Mouse (Mus musculus): ENCODE measurements around the gene Ankmy1. TPM values are rescaled to one million over a fixed set of nuclear protein-coding genes. Genes with fewer than 3 reads are reported as not detected.

The Ankmy1 gene
- polyA plus RNA-seq, 1 experiment from 2014 or later: 1.1 TPM

DNA sequence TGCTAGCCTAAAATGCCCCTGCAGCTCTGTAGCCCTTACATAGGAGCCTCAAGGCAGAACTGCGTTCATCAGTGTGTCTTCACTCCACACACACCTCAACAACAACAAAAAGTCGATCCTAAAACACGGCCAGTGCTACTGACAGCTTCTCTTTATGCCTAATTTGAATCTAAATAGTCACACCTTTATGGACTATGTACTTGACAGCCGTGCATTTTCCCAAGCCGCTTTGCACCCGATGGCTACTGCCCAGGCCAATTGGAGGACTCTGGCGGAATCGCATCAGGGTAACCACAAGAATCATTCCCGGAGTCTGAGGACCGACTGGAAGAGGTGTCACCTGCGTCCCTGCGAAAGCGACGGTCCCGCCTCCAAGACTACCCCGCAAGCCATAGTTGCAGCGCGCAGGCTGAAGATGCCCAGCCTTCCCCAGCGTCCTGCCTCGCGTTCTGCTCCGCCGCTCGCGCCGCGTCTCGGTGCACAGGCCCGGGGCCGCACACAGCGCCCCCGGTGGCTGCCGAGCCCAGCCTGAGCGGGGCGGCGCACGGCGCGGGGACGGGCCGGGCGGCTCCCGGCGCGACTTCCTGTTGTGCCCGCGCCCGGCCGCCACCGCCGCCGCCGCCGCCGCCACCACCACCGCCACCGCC is 7.7 kb upstream of the Ankmy1 start, which contains the start of gene Rnpepl1:
TSS of gene Rnpepl1 (plus strand) at position 545 of the 647 bp plus-strand sequence.
- Histone ChIP-seq H3K4me2 (replicated peaks; ENCODE audit: low read depth, low read length) (peak within 1 kb of the TSS; percentile 92), H3K4me3 (ENCODE audit: low read depth, low read length) (peak within 1 kb of the TSS; percentile 78), H3K4me1 (ENCODE audit: control insufficient read depth, insufficient read depth, low read length) (peaks cover 26% of the 10 kb centered on the region), H3K27me3 (ENCODE audit: control insufficient read depth, insufficient read depth, low read length) (no peaks in the 10 kb centered on the region), H3K27ac (ENCODE audit: low read length) (peak within 1 kb of the TSS; percentile 72), H3K9ac (replicated peaks; ENCODE audit: low read depth, low read length) (peak within 1 kb of the TSS; percentile 81), H3K9me3 (ENCODE audit: control insufficient read depth, low read depth, low read length) (no peaks in the 10 kb centered on the region), H3K36me3 (ENCODE audit: control insufficient read depth, insufficient read depth, low read length) (peaks cover 11% of the 10 kb centered on the region; the same call in 1 of the 2 replicates)
- under 1% methylated on average over 45 of the region's 57 CpGs for WGBS
- ATAC-seq (ENCODE audit: insufficient number of reproducible peaks, insufficient read depth, low FRiP score, low read depth): peak; percentile 60

GRCm38 (mm10) chr1:92909068-92909467 is 6.4 kb upstream of the Ankmy1 start:
- WGBS: 62% methylated on average over 4 of the region's 4 CpGs

GRCm38 (mm10) chr1:92908664-92909063 is 6.0 kb upstream of the Ankmy1 start:
- no peak overlapping the region for H3K27ac ChIP-seq (ENCODE audit: low read length)
- ATAC-seq (ENCODE audit: insufficient number of reproducible peaks, insufficient read depth, low FRiP score, low read depth): no peak
- H3K4me3 ChIP-seq (ENCODE audit: low read depth, low read length): no peak overlapping the region
- WGBS: 95% methylated on average over 3 of the region's 3 CpGs
- no peak overlapping the region for H3K4me2 ChIP-seq (replicated peaks; ENCODE audit: low read depth, low read length)
- H3K27me3 ChIP-seq (ENCODE audit: control insufficient read depth, insufficient read depth, low read length): no peaks in the 10 kb centered on the region
- peaks cover 26% of the 10 kb centered on the region for H3K4me1 ChIP-seq (ENCODE audit: control insufficient read depth, insufficient read depth, low read length)
- H3K9ac ChIP-seq (replicated peaks; ENCODE audit: low read depth, low read length): no peak overlapping the region
- no peaks in the 10 kb centered on the region for H3K9me3 ChIP-seq (ENCODE audit: control insufficient read depth, low read depth, low read length)
- H3K36me3 ChIP-seq (ENCODE audit: control insufficient read depth, insufficient read depth, low read length): no peaks in the 10 kb centered on the region

More at GRCm38 (mm10) chr1:92909068-92909467, 6.4 kb upstream of the Ankmy1 start:
- ATAC-seq (ENCODE audit: insufficient number of reproducible peaks, insufficient read depth, low FRiP score, low read depth): no peak
- no peak overlapping the region for H3K9ac ChIP-seq (replicated peaks; ENCODE audit: low read depth, low read length)
- H3K4me2 ChIP-seq (replicated peaks; ENCODE audit: low read depth, low read length): no peak overlapping the region
- H3K9me3 ChIP-seq (ENCODE audit: control insufficient read depth, low read depth, low read length): no peaks in the 10 kb centered on the region
- no peaks in the 10 kb centered on the region for H3K27me3 ChIP-seq (ENCODE audit: control insufficient read depth, insufficient read depth, low read length)
- H3K36me3 ChIP-seq (ENCODE audit: control insufficient read depth, insufficient read depth, low read length): peaks cover 2% of the 10 kb centered on the region; the same call in 1 of the 2 replicates
- no peak overlapping the region for H3K27ac ChIP-seq (ENCODE audit: low read length)
- H3K4me3 ChIP-seq (ENCODE audit: low read depth, low read length): no peak overlapping the region
- peaks cover 26% of the 10 kb centered on the region for H3K4me1 ChIP-seq (ENCODE audit: control insufficient read depth, insufficient read depth, low read length)

GRCm38 (mm10) chr1:92907632-92908360 is 5.1 kb upstream of the Ankmy1 start:
- no peak for ATAC-seq (ENCODE audit: insufficient number of reproducible peaks, insufficient read depth, low FRiP score, low read depth)
- Histone ChIP-seq H3K4me3 (ENCODE audit: low read depth, low read length) (peak overlapping the region; percentile 70), H3K4me2 (replicated peaks; ENCODE audit: low read depth, low read length) (peak overlapping the region; percentile 63), H3K27ac (ENCODE audit: low read length) (peak overlapping the region; percentile 61; the same call in 1 of the 2 replicates), H3K36me3 (ENCODE audit: control insufficient read depth, insufficient read depth, low read length) (no peaks in the 10 kb centered on the region), H3K4me1 (ENCODE audit: control insufficient read depth, insufficient read depth, low read length) (peaks cover 29% of the 10 kb centered on the region), H3K9me3 (ENCODE audit: control insufficient read depth, low read depth, low read length) (no peaks in the 10 kb centered on the region), H3K9ac (replicated peaks; ENCODE audit: low read depth, low read length) (peak overlapping the region; percentile 18), H3K27me3 (ENCODE audit: control insufficient read depth, insufficient read depth, low read length) (no peaks in the 10 kb centered on the region)
- 45% methylated on average over 20 of the region's 20 CpGs for WGBS

GRCm38 (mm10) chr1:92906779-92907631 is 4.3 kb upstream of the Ankmy1 start, which contains the start of gene Dusp28:
Gene Dusp28, plus strand, starts transcription at chr1:92906981.
- Histone ChIP-seq H3K4me3 (ENCODE audit: low read depth, low read length) (peak within 1 kb of the TSS; percentile 70), H3K4me2 (replicated peaks; ENCODE audit: low read depth, low read length) (peak within 1 kb of the TSS; percentile 63), H3K9ac (replicated peaks; ENCODE audit: low read depth, low read length) (peak within 1 kb of the TSS; percentile 41), H3K9me3 (ENCODE audit: control insufficient read depth, low read depth, low read length) (no peaks in the 10 kb centered on the region), H3K27ac (ENCODE audit: low read length) (peak within 1 kb of the TSS; percentile 69), H3K36me3 (ENCODE audit: control insufficient read depth, insufficient read depth, low read length) (no peaks in the 10 kb centered on the region), H3K4me1 (ENCODE audit: control insufficient read depth, insufficient read depth, low read length) (peaks cover 22% of the 10 kb centered on the region), H3K27me3 (ENCODE audit: control insufficient read depth, insufficient read depth, low read length) (no peaks in the 10 kb centered on the region)
- peak; percentile 93 for ATAC-seq (ENCODE audit: insufficient number of reproducible peaks, insufficient read depth, low FRiP score, low read depth)
- under 1% methylated on average over 81 of the region's 81 CpGs for WGBS

DNA sequence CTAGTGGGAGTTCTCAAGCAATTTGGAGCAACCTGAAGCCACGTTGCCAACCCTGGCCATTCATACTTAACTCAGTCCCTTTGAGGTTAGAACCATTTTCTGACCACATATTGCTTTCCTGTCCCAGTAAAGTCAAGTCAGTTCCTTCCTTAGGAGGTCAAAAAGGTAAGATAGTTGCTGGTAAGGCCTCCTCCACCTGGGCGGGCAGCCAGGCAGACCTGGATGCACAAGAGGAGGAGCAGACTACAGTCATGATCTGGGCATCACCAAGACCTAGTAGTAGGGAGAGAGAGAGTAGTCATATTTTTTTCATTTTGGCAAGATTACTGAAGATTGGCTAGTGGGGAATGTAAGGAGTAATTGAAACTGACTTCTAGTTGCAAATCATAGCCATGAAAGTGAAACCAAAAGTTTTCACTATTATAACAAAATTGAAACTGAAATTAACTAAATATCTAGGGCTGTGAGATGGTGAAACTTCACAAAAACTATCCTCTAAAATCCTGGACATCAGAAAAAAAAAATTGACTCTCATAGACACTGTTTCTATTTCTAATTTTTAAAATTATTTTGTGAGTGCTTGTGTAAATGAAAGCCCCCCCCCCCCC is 3.1 kb upstream of the Ankmy1 start:
- Histone ChIP-seq H3K27ac (ENCODE audit: low read length) (no peak overlapping the region), H3K4me1 (ENCODE audit: control insufficient read depth, insufficient read depth, low read length) (peaks cover 15% of the 10 kb centered on the region), H3K36me3 (ENCODE audit: control insufficient read depth, insufficient read depth, low read length) (no peaks in the 10 kb centered on the region), H3K4me2 (replicated peaks; ENCODE audit: low read depth, low read length) (no peak overlapping the region), H3K9ac (replicated peaks; ENCODE audit: low read depth, low read length) (no peak overlapping the region), H3K9me3 (ENCODE audit: control insufficient read depth, low read depth, low read length) (no peaks in the 10 kb centered on the region), H3K4me3 (ENCODE audit: low read depth, low read length) (no peak overlapping the region), H3K27me3 (ENCODE audit: control insufficient read depth, insufficient read depth, low read length) (no peaks in the 10 kb centered on the region)
- ATAC-seq (ENCODE audit: insufficient number of reproducible peaks, insufficient read depth, low FRiP score, low read depth): no peak
- WGBS: 90% methylated on average over 2 of the region's 2 CpGs

GRCm38 (mm10) chr1:92903627-92904026 is 921 bp upstream of the Ankmy1 start:
- 80% methylated on average over 4 of the region's 4 CpGs for WGBS

DNA sequence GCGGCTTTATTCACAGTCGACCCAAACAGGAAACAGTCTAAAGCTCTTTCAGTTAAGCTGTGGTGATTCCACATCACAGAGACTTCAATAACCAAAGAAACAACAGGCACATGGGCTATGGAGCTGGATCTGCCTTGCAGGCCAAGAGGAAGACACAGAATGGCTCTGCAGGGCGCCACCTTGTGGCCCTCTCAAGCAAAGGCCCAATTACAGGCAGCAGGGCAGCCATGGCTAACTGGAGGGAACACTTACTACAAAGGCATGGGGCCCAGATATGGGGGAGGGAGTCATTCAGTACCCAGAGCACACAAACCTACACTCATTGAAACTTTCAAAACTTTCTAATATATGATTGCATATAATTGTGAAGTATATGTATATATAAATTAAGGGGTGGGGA is 7.6 kb downstream of the Ankmy1 start:
- Histone ChIP-seq H3K9me3 (ENCODE audit: control insufficient read depth, low read depth, low read length) (no peaks in the 10 kb centered on the region), H3K4me3 (ENCODE audit: low read depth, low read length) (no peak overlapping the region), H3K4me2 (replicated peaks; ENCODE audit: low read depth, low read length) (no peak overlapping the region), H3K9ac (replicated peaks; ENCODE audit: low read depth, low read length) (no peak overlapping the region), H3K36me3 (ENCODE audit: control insufficient read depth, insufficient read depth, low read length) (no peaks in the 10 kb centered on the region), H3K27me3 (ENCODE audit: control insufficient read depth, insufficient read depth, low read length) (no peaks in the 10 kb centered on the region), H3K4me1 (ENCODE audit: control insufficient read depth, insufficient read depth, low read length) (no peaks in the 10 kb centered on the region), H3K27ac (ENCODE audit: low read length) (no peak overlapping the region)
- 0 out of 2 replicates have a peak, but pooled peaks have one; percentile 18 for ATAC-seq (ENCODE audit: insufficient number of reproducible peaks, insufficient read depth, low FRiP score, low read depth)
- 10% methylated on average over 3 of the region's 3 CpGs for WGBS

More at GRCm38 (mm10) chr1:92903627-92904026, 921 bp upstream of the Ankmy1 start:
- Histone ChIP-seq H3K27ac (ENCODE audit: low read length) (no peak overlapping the region), H3K36me3 (ENCODE audit: control insufficient read depth, insufficient read depth, low read length) (no peaks in the 10 kb centered on the region), H3K4me2 (replicated peaks; ENCODE audit: low read depth, low read length) (no peak overlapping the region), H3K4me1 (ENCODE audit: control insufficient read depth, insufficient read depth, low read length) (peaks cover 7% of the 10 kb centered on the region; the same call in 1 of the 2 replicates), H3K27me3 (ENCODE audit: control insufficient read depth, insufficient read depth, low read length) (no peaks in the 10 kb centered on the region), H3K4me3 (ENCODE audit: low read depth, low read length) (no peak overlapping the region), H3K9ac (replicated peaks; ENCODE audit: low read depth, low read length) (no peak overlapping the region), H3K9me3 (ENCODE audit: control insufficient read depth, low read depth, low read length) (no peaks in the 10 kb centered on the region)
- no peak for ATAC-seq (ENCODE audit: insufficient number of reproducible peaks, insufficient read depth, low FRiP score, low read depth)

All from stomach, embryonic 14.5 days (tissue).